Mouse (Mus musculus): ENCODE measurements around the gene Olfr307.

- TF ChIP-seq CTCF (IDR thresholded peaks at IDR 0.05; ENCODE audit: control insufficient read depth, insufficient read depth, low read length) (no peak), POLR2A (IDR thresholded peaks at IDR 0.05; ENCODE audit: borderline replicate concordance, control insufficient read depth, low read depth, low read length) (no peak)
Observed at GRCm38 (mm10) chr7:86386558-86386957, 49.2 kb upstream of the Olfr307 start, which contains the start of gene Olfr304.

Data from bone marrow, adult 2 months (tissue).